Mouse (Mus musculus) MEL (cell line): ENCODE results near the gene Cbwd1.

Source experiments
- CHD2 ChIP-seq: IDR thresholded peaks from 2 replicates; pipeline ENCODE4 v1.6.1; 2011; ENCODE audit warnings: low read length, improper control_type of control experiment
- HCFC1 ChIP-seq: IDR thresholded peaks from 2 replicates; pipeline ENCODE4 v1.6.1; 2012; ENCODE audit warnings: low read depth, mild to moderate bottlenecking, inconsistent platforms, low read length, improper control_type of control experiment, moderate library complexity
- MAFK ChIP-seq: IDR thresholded peaks from 2 replicates; pipeline ENCODE4 v1.6.1; 2011; ENCODE audit warnings: low read depth, mild to moderate bottlenecking, low read length, improper control_type of control experiment, borderline replicate concordance
- MYC ChIP-seq: IDR thresholded peaks from 2 replicates; pipeline ENCODE4 v1.6.1; 2011; ENCODE audit warnings: low read depth, mild to moderate bottlenecking, low read length, improper control_type of control experiment, moderate library complexity
- NELFE ChIP-seq: IDR thresholded peaks from 2 replicates; pipeline ENCODE4 v1.6.1; 2011; ENCODE audit warnings: low read depth, low read length, improper control_type of control experiment
- POLR2A ChIP-seq, 2 experiments: IDR thresholded peaks; 2 replicates each; pipeline ENCODE4 v1.6.1; 2011 to 2012; ENCODE audit warnings: low read length in 2 of 2, mild to moderate bottlenecking in 2 of 2, control low read depth in 1 of 2, improper control_type of control experiment in 1 of 2, low read depth in 1 of 2, moderate library complexity in 1 of 2; ENCODE audit not compliant: control insufficient read depth in 1 of 2, insufficient read depth in 1 of 2, poor library complexity in 1 of 2
- TBP ChIP-seq: IDR thresholded peaks from 2 replicates; pipeline ENCODE4 v1.8.0; 2011; ENCODE audit warnings: low read depth, low read length, improper control_type of control experiment
- USF1 ChIP-seq: IDR thresholded peaks from 2 replicates; pipeline ENCODE4 v1.6.1; 2014; ENCODE audit warnings: low read depth, mild to moderate bottlenecking, inconsistent platforms, low read length, improper control_type of control experiment, moderate library complexity
- USF2 ChIP-seq, 2 experiments: IDR thresholded peaks; 2 replicates each; pipeline ENCODE4 v1.6.1; 2011 to 2012; ENCODE audit warnings: improper control_type of control experiment in 2 of 2, low read length in 2 of 2, borderline replicate concordance in 1 of 2, inconsistent platforms in 1 of 2, low read depth in 1 of 2, mild to moderate bottlenecking in 1 of 2; ENCODE audit not compliant: insufficient read depth in 1 of 2
- ZMIZ1 ChIP-seq: IDR thresholded peaks from 2 replicates; pipeline ENCODE4 v1.6.1; 2012; ENCODE audit warnings: low read depth, mild to moderate bottlenecking, inconsistent platforms, low read length, improper control_type of control experiment, moderate library complexity

DNA sequence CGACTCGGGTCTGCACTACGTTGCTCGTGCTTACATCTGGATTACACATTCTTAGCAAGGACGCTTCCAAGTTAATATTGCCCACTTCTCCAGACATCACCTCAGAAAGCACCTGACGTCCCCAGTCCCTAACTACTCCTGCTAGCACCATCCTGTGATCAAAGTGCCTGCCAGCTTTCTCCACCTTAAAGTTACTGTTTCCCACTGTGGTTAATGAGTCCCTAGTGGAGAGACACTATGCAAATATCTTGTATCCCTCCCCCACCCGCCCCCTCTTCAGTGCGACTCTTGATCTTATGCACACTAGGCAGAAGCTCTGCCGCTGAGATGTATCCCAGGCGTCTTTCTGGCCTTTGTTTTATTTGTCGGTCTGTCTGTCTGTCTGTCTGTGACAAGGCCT lies 16.6 kb upstream of the Cbwd1 start:
- TF ChIP-seq MYC (no peak), TBP (no peak), CHD2 (no peak), ZMIZ1 (no peak), HCFC1 (no peak), USF2 (IDR thresholded peaks at IDR 0.05; ENCODE audit: borderline replicate concordance in 1 of 2, insufficient read depth in 1 of 2, low read depth in 1 of 2, low read length in 2 of 2) (no peak), NELFE (no peak), MAFK (no peak), POLR2A (IDR thresholded peaks at IDR 0.05; ENCODE audit: control insufficient read depth in 1 of 2, insufficient read depth in 1 of 2, low read depth in 1 of 2, low read length in 2 of 2, poor library complexity in 1 of 2) (no peak), USF1 (no peak)
